Mouse (Mus musculus) erythroblast, embryonic 14.5 days (primary cell): Measurements from ENCODE around the gene Mybpc3. TPM values are rescaled to one million over a fixed set of nuclear protein-coding genes. Genes with fewer than 3 reads are reported as not detected.

Experiments
- H3K27me3 ChIP-seq: 2 replicates; pipeline ENCODE4 v1.6.1; 2012; ENCODE audit warnings: inconsistent platforms; ENCODE audit not compliant: control insufficient read depth
- H3K36me3 ChIP-seq: 2 replicates; pipeline ENCODE4 v1.6.1; 2012; ENCODE audit warnings: mild to moderate bottlenecking, inconsistent platforms; ENCODE audit not compliant: control insufficient read depth
- H3K4me1 ChIP-seq: 2 replicates; pipeline ENCODE4 v1.6.1; 2012; ENCODE audit warnings: inconsistent platforms; ENCODE audit not compliant: control insufficient read depth
- H3K4me3 ChIP-seq: replicated peaks from 2 replicates; pipeline ENCODE3; 2012; ENCODE audit warnings: moderate library complexity, mild to moderate bottlenecking, inconsistent platforms
- H3K9me3 ChIP-seq: 2 replicates; pipeline ENCODE4 v1.6.1; 2012; ENCODE audit warnings: low read length, inconsistent platforms, mixed read lengths; ENCODE audit not compliant: control insufficient read depth
- GATA1 ChIP-seq: IDR thresholded peaks from 2 replicates; pipeline ENCODE4 v1.6.1; 2012; ENCODE audit warnings: low read length, inconsistent platforms, mixed read lengths
- TAL1 ChIP-seq: IDR thresholded peaks from 3 replicates; pipeline ENCODE4 v1.6.1; 2012; ENCODE audit warnings: low read length, inconsistent platforms, mixed read lengths
- polyA plus RNA-seq: library from polyadenylated mRNA; stranded (reverse); fragments of >175 nt; gene quantifications from 2 replicates; pipeline ENCODE4 v1.2.3, GENCODE M21; 2012

Mybpc3 gene
- polyA plus RNA-seq, 1 experiment: not detected

- H3K9me3 ChIP-seq: no peaks in the 10 kb centered on the region
- no peak for TF ChIP-seq TAL1
- TF ChIP-seq GATA1: no peak
- peaks cover 33% of the 10 kb centered on the region for H3K4me1 ChIP-seq
- peak overlapping the region; percentile 85 for H3K4me3 ChIP-seq
- peaks cover 16% of the 10 kb centered on the region for H3K27me3 ChIP-seq
- H3K36me3 ChIP-seq: peaks cover 10% of the 10 kb centered on the region
Measured at GRCm38 (mm10) chr2:91182016-91182404, 64.1 kb downstream of the Mybpc3 start.

GRCm38 (mm10) chr2:91182405-91183147 lies 64.6 kb downstream of the Mybpc3 start:
- Histone ChIP-seq H3K36me3 (peaks cover 9% of the 10 kb centered on the region), H3K9me3 (no peaks in the 10 kb centered on the region), H3K4me3 (peak overlapping the region; percentile 85), H3K4me1 (peaks cover 33% of the 10 kb centered on the region), H3K27me3 (peaks cover 16% of the 10 kb centered on the region)
- no peak for TF ChIP-seq TAL1
- TF ChIP-seq GATA1: no peak

- TF ChIP-seq GATA1: no peak
- H3K4me1 ChIP-seq: peaks cover 33% of the 10 kb centered on the region
- peak overlapping the region; percentile 85 for H3K4me3 ChIP-seq
- H3K27me3 ChIP-seq: peaks cover 16% of the 10 kb centered on the region
- peaks cover 4% of the 10 kb centered on the region for H3K36me3 ChIP-seq
- no peaks in the 10 kb centered on the region for H3K9me3 ChIP-seq
Measured at GRCm38 (mm10) chr2:91183148-91183513, 65.2 kb downstream of the Mybpc3 start.

GRCm38 (mm10) chr2:91183711-91184405 lies 65.9 kb downstream of the Mybpc3 start, which contains the start of gene Madd:
Gene Madd (minus strand): TSS chr2:91183837.
- peak within 1 kb of the TSS; percentile 85 for H3K4me3 ChIP-seq
- H3K27me3 ChIP-seq: peaks cover 16% of the 10 kb centered on the region
- no peaks in the 10 kb centered on the region for H3K9me3 ChIP-seq
- no peaks in the 10 kb centered on the region; the same call in 1 of the 2 replicates for H3K36me3 ChIP-seq
- peaks cover 33% of the 10 kb centered on the region for H3K4me1 ChIP-seq
- TF ChIP-seq GATA1 (no peak), TAL1 (no peak)

Other genes starting within 250 kb of the Mybpc3 start
- gene C1qtnf4, start 232.3 kb upstream of the Mybpc3 start, polyA plus RNA-seq: 3.9 and 5.9 TPM in 2 replicates
- 0.30 and 0.53 TPM in 2 replicates for gene Kbtbd4, start 213.4 kb upstream of the Mybpc3 start, polyA plus RNA-seq
- 9.7 and 11.4 TPM in 2 replicates for gene Ndufs3, start 213.3 kb upstream of the Mybpc3 start, polyA plus RNA-seq
- 5.1 and 6.5 TPM in 2 replicates for gene Celf1, start 177.8 kb upstream of the Mybpc3 start, polyA plus RNA-seq
- gene Rapsn, start 82.5 kb upstream of the Mybpc3 start, polyA plus RNA-seq: 0.09 TPM in 1 of 2 replicates, not detected in the other
- gene Psmc3, start 64.1 kb upstream of the Mybpc3 start, polyA plus RNA-seq: 22.2 and 22.3 TPM in 2 replicates
- 1.4 and 2.0 TPM in 2 replicates for gene Slc39a13, start 47.7 kb upstream of the Mybpc3 start, polyA plus RNA-seq
- gene Spi1, start 35.8 kb upstream of the Mybpc3 start, polyA plus RNA-seq: 0.76 and 0.83 TPM in 2 replicates
- 0.56 and 0.60 TPM in 2 replicates for gene Madd, start 65.7 kb downstream of the Mybpc3 start, polyA plus RNA-seq
- 0.18 and 0.50 TPM in 2 replicates for gene Nr1h3, start 84.7 kb downstream of the Mybpc3 start, polyA plus RNA-seq
- 0.16 and 0.23 TPM in 2 replicates for gene Acp2, start 84.7 kb downstream of the Mybpc3 start, polyA plus RNA-seq
- 0.05 and 0.06 TPM in 2 replicates for gene Ddb2, start 118.8 kb downstream of the Mybpc3 start, polyA plus RNA-seq
- gene Pacsin3, start 137.8 kb downstream of the Mybpc3 start, polyA plus RNA-seq: 0.20 TPM in 1 of 2 replicates, not detected in the other
- gene Arfgap2, start 146.8 kb downstream of the Mybpc3 start, polyA plus RNA-seq: 3.5 and 3.7 TPM in 2 replicates